Mouse (Mus musculus): ENCODE measurements around the gene Gm5934. TPM values are rescaled to one million over a fixed set of nuclear protein-coding genes. Genes with fewer than 3 reads are reported as not detected.
"Not testable (repeated sequence)": the region's sequence is repeated elsewhere in the genome, so short reads cannot be mapped to it uniquely, and the experiment has no call there.

Gene Gm5934
- total RNA-seq (2015; ENCODE audit: low replicate concordance) (not detected in 2 replicates), total RNA-seq (2017; ENCODE audit: low replicate concordance) (not detected in 2 replicates)

GRCm38 (mm10) chrX:24500660-24501059 lies at the start of gene Gm5934:
Gm5934 (minus strand) TSS chrX:24500760.
- ATAC-seq (replicated peaks; ENCODE audit: low FRiP score, poor library complexity, severe bottlenecking), result not testable (repeated sequence)

Other genes starting within 250 kb of the Gm5934 start
- gene Gm4297, start 74.1 kb upstream of the Gm5934 start, total RNA-seq (2015; ENCODE audit: low replicate concordance), result not detected in 2 replicates
- gene Gm4297, start 74.1 kb upstream of the Gm5934 start, total RNA-seq (2017; ENCODE audit: low replicate concordance), result 0.85 TPM in 1 of 2 replicates, not detected in the other

Data from erythroblast, adult 5-6 weeks (primary cell).